Mouse (Mus musculus): ENCODE data around the gene Rnf225.

The Rnf225 gene

DNA sequence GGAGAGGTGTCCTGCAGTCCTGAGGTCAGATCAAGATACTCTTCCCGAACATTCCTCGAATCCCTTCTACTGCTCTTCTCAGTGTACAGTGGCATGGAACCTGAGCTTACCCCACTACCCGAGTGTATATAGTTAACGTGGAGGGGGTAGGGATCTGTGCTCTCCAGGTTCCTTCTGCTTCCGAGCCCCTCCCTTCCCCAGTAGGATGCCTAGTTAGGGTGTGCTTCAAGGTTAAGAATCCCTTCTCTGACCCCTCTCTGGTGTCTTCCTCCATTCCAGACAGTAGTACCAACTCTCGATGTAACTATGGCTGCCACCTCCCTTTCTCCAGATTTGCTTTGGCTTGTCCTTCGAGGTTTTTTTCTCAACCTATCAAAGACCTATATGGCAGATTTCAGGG, 53.1 kb downstream of the Rnf225 start:
- no peak for DNase-seq (ENCODE audit: low spot score in 2 of 2)
